Mouse (Mus musculus): ENCODE measurements around the gene Eif1ax. TPM values are rescaled to one million over a fixed set of nuclear protein-coding genes. Genes with fewer than 3 reads are reported as not detected.

The Eif1ax gene
- 125 and 136 TPM in 2 replicates for polyA plus RNA-seq (2015; fragmentation: Nextera tagmentation; extraction: Ambion mirVana)

- peak within 1 kb of the TSS; percentile 78 for H3K9ac ChIP-seq (replicated peaks; ENCODE audit: low read length)
Measured at GRCm38 (mm10) chrX:159371831-159372752, at the start of gene Eif1ax. Eif1ax (plus strand) TSS chrX:159372178.

GRCm38 (mm10) chrX:159364506-159364905 lies 7.5 kb upstream of the Eif1ax start:
- H3K4me2 ChIP-seq (replicated peaks; ENCODE audit: low read depth, low read length) = no peak overlapping the region
- no peak overlapping the region for H3K4me3 ChIP-seq (ENCODE audit: low read length)
- H3K9me3 ChIP-seq (ENCODE audit: low read length) = no peaks in the 10 kb centered on the region
- no peak for ATAC-seq (ENCODE audit: low FRiP score, low TSS enrichment)
- H3K9ac ChIP-seq (replicated peaks; ENCODE audit: low read length) = no peak overlapping the region
- no peaks in the 10 kb centered on the region; the same call in 1 of the 2 replicates for H3K27me3 ChIP-seq (ENCODE audit: insufficient read depth, low read length)
- no peaks in the 10 kb centered on the region for H3K4me1 ChIP-seq (ENCODE audit: insufficient read depth, low read length)
- H3K36me3 ChIP-seq (ENCODE audit: insufficient read depth, low read length) = 0 out of 2 replicates have a peak, but pooled peaks cover 7% of the 10 kb centered on the region
- H3K27ac ChIP-seq (ENCODE audit: low read length) = no peak overlapping the region
- WGBS = 73% methylated on average over 3 of the region's 3 CpGs

More at GRCm38 (mm10) chrX:159371831-159372752, at the start of gene Eif1ax:
- peak within 1 kb of the TSS; percentile 85 for H3K27ac ChIP-seq (ENCODE audit: low read length)
- peak; percentile 99 for ATAC-seq (ENCODE audit: low FRiP score, low TSS enrichment)
- H3K9me3 ChIP-seq (ENCODE audit: low read length) = no peaks in the 10 kb centered on the region
- WGBS = 20% methylated on average over 46 of the region's 76 CpGs
- peak within 1 kb of the TSS; percentile 74 for H3K4me3 ChIP-seq (ENCODE audit: low read length)
- H3K27me3 ChIP-seq (ENCODE audit: insufficient read depth, low read length) = peaks cover 7% of the 10 kb centered on the region; the same call in 1 of the 2 replicates
- no peaks in the 10 kb centered on the region; the same call in 1 of the 2 replicates for H3K36me3 ChIP-seq (ENCODE audit: insufficient read depth, low read length)
- H3K4me2 ChIP-seq (replicated peaks; ENCODE audit: low read depth, low read length) = peak within 1 kb of the TSS; percentile 47
- H3K4me1 ChIP-seq (ENCODE audit: insufficient read depth, low read length) = peaks cover 5% of the 10 kb centered on the region; the same call in 1 of the 2 replicates

GRCm38 (mm10) chrX:159372753-159373144 lies 771 bp downstream of the Eif1ax start:
- Histone ChIP-seq H3K27me3 (ENCODE audit: insufficient read depth, low read length) (peaks cover 7% of the 10 kb centered on the region; the same call in 1 of the 2 replicates), H3K36me3 (ENCODE audit: insufficient read depth, low read length) (no peaks in the 10 kb centered on the region; the same call in 1 of the 2 replicates), H3K4me2 (replicated peaks; ENCODE audit: low read depth, low read length) (peak overlapping the region; percentile 47), H3K4me1 (ENCODE audit: insufficient read depth, low read length) (peaks cover 5% of the 10 kb centered on the region; the same call in 1 of the 2 replicates), H3K9me3 (ENCODE audit: low read length) (no peaks in the 10 kb centered on the region), H3K4me3 (ENCODE audit: low read length) (peak overlapping the region; percentile 74), H3K9ac (replicated peaks; ENCODE audit: low read length) (peak overlapping the region; percentile 78), H3K27ac (ENCODE audit: low read length) (peak overlapping the region; percentile 85)
- 24% methylated on average over 9 of the region's 9 CpGs for WGBS
- ATAC-seq (ENCODE audit: low FRiP score, low TSS enrichment) = no peak

- WGBS = 71% methylated on average over 9 of the region's 9 CpGs
- no peak for ATAC-seq (ENCODE audit: low FRiP score, low TSS enrichment)
- no peak overlapping the region for H3K9ac ChIP-seq (replicated peaks; ENCODE audit: low read length)
Measured at GRCm38 (mm10) chrX:159387105-159387504, 15.1 kb downstream of the Eif1ax start.

GRCm38 (mm10) chrX:159388953-159389352 lies 17.0 kb downstream of the Eif1ax start:
- H3K9ac ChIP-seq (replicated peaks; ENCODE audit: low read length) = no peak overlapping the region
- H3K9me3 ChIP-seq (ENCODE audit: low read length) = no peaks in the 10 kb centered on the region
- no peaks in the 10 kb centered on the region for H3K27me3 ChIP-seq (ENCODE audit: insufficient read depth, low read length)
- H3K4me1 ChIP-seq (ENCODE audit: insufficient read depth, low read length) = no peaks in the 10 kb centered on the region
- H3K36me3 ChIP-seq (ENCODE audit: insufficient read depth, low read length) = peaks cover 6% of the 10 kb centered on the region; the same call in 1 of the 2 replicates
- no peak overlapping the region for H3K4me2 ChIP-seq (replicated peaks; ENCODE audit: low read depth, low read length)
- no peak overlapping the region for H3K27ac ChIP-seq (ENCODE audit: low read length)
- no peak overlapping the region for H3K4me3 ChIP-seq (ENCODE audit: low read length)
- no peak for ATAC-seq (ENCODE audit: low FRiP score, low TSS enrichment)

More at GRCm38 (mm10) chrX:159387105-159387504, 15.1 kb downstream of the Eif1ax start:
- Histone ChIP-seq H3K4me2 (replicated peaks; ENCODE audit: low read depth, low read length) (no peak overlapping the region), H3K36me3 (ENCODE audit: insufficient read depth, low read length) (peaks cover 8% of the 10 kb centered on the region; the same call in 1 of the 2 replicates), H3K4me1 (ENCODE audit: insufficient read depth, low read length) (no peaks in the 10 kb centered on the region), H3K9me3 (ENCODE audit: low read length) (no peaks in the 10 kb centered on the region), H3K27ac (ENCODE audit: low read length) (no peak overlapping the region), H3K27me3 (ENCODE audit: insufficient read depth, low read length) (no peaks in the 10 kb centered on the region), H3K4me3 (ENCODE audit: low read length) (no peak overlapping the region)

GRCm38 (mm10) chrX:159390347-159390962 lies 18.5 kb downstream of the Eif1ax start:
- H3K4me1 ChIP-seq (ENCODE audit: insufficient read depth, low read length) = no peaks in the 10 kb centered on the region
- H3K9ac ChIP-seq (replicated peaks; ENCODE audit: low read length) = no peak overlapping the region
- H3K27me3 ChIP-seq (ENCODE audit: insufficient read depth, low read length) = no peaks in the 10 kb centered on the region
- H3K36me3 ChIP-seq (ENCODE audit: insufficient read depth, low read length) = peaks cover 6% of the 10 kb centered on the region; the same call in 1 of the 2 replicates
- no peak overlapping the region for H3K4me2 ChIP-seq (replicated peaks; ENCODE audit: low read depth, low read length)
- ATAC-seq (ENCODE audit: low FRiP score, low TSS enrichment) = no peak
- no peak overlapping the region for H3K4me3 ChIP-seq (ENCODE audit: low read length)
- 77% methylated on average over 6 of the region's 6 CpGs for WGBS
- H3K9me3 ChIP-seq (ENCODE audit: low read length) = no peaks in the 10 kb centered on the region
- no peak overlapping the region for H3K27ac ChIP-seq (ENCODE audit: low read length)

GRCm38 (mm10) chrX:159391239-159391638 lies 19.3 kb downstream of the Eif1ax start:
- Histone ChIP-seq H3K9ac (replicated peaks; ENCODE audit: low read length) (no peak overlapping the region), H3K4me2 (replicated peaks; ENCODE audit: low read depth, low read length) (no peak overlapping the region), H3K9me3 (ENCODE audit: low read length) (no peaks in the 10 kb centered on the region), H3K4me3 (ENCODE audit: low read length) (no peak overlapping the region), H3K27me3 (ENCODE audit: insufficient read depth, low read length) (no peaks in the 10 kb centered on the region), H3K27ac (ENCODE audit: low read length) (no peak overlapping the region), H3K36me3 (ENCODE audit: insufficient read depth, low read length) (no peaks in the 10 kb centered on the region), H3K4me1 (ENCODE audit: insufficient read depth, low read length) (no peaks in the 10 kb centered on the region)
- WGBS = 79% methylated on average over 3 of the region's 3 CpGs
- ATAC-seq (ENCODE audit: low FRiP score, low TSS enrichment) = no peak

GRCm38 (mm10) chrX:159409253-159409652 lies 37.3 kb downstream of the Eif1ax start:
- Histone ChIP-seq H3K27ac (ENCODE audit: low read length) (no peak overlapping the region), H3K9ac (replicated peaks; ENCODE audit: low read length) (no peak overlapping the region)
- WGBS = 34% methylated on average over 4 of the region's 4 CpGs

GRCm38 (mm10) chrX:159414130-159414828 lies 42.3 kb downstream of the Eif1ax start, which contains the start of gene Map7d2:
Map7d2 (plus strand) TSS chrX:159414572.
- peak; percentile 89 for ATAC-seq (ENCODE audit: low FRiP score, low TSS enrichment)
- no peaks in the 10 kb centered on the region for H3K4me1 ChIP-seq (ENCODE audit: insufficient read depth, low read length)
- H3K9me3 ChIP-seq (ENCODE audit: low read length) = 0 out of 2 replicates have a peak, but pooled peaks cover 2% of the 10 kb centered on the region
- peaks cover 39% of the 10 kb centered on the region; the same call in 1 of the 2 replicates for H3K27me3 ChIP-seq (ENCODE audit: insufficient read depth, low read length)
- peak within 1 kb of the TSS; percentile 58 for H3K4me3 ChIP-seq (ENCODE audit: low read length)
- H3K9ac ChIP-seq (replicated peaks; ENCODE audit: low read length) = no peak within 1 kb of the TSS; the same call in 1 of the 2 replicates
- 25% methylated on average over 42 of the region's 83 CpGs for WGBS
- peak within 1 kb of the TSS; percentile 91 for H3K4me2 ChIP-seq (replicated peaks; ENCODE audit: low read depth, low read length)
- H3K27ac ChIP-seq (ENCODE audit: low read length) = no peak within 1 kb of the TSS
- H3K36me3 ChIP-seq (ENCODE audit: insufficient read depth, low read length) = no peaks in the 10 kb centered on the region

More at GRCm38 (mm10) chrX:159409253-159409652, 37.3 kb downstream of the Eif1ax start:
- H3K4me2 ChIP-seq (replicated peaks; ENCODE audit: low read depth, low read length) = no peak overlapping the region
- no peaks in the 10 kb centered on the region for H3K4me1 ChIP-seq (ENCODE audit: insufficient read depth, low read length)
- H3K9me3 ChIP-seq (ENCODE audit: low read length) = no peaks in the 10 kb centered on the region
- H3K36me3 ChIP-seq (ENCODE audit: insufficient read depth, low read length) = no peaks in the 10 kb centered on the region
- ATAC-seq (ENCODE audit: low FRiP score, low TSS enrichment) = no peak
- peaks cover 17% of the 10 kb centered on the region; the same call in 1 of the 2 replicates for H3K27me3 ChIP-seq (ENCODE audit: insufficient read depth, low read length)
- no peak overlapping the region for H3K4me3 ChIP-seq (ENCODE audit: low read length)

Measured in kidney, embryonic 16.5 days (tissue).